Mouse (Mus musculus): ENCODE results near the gene Sostdc1.

Gene Sostdc1

DNA sequence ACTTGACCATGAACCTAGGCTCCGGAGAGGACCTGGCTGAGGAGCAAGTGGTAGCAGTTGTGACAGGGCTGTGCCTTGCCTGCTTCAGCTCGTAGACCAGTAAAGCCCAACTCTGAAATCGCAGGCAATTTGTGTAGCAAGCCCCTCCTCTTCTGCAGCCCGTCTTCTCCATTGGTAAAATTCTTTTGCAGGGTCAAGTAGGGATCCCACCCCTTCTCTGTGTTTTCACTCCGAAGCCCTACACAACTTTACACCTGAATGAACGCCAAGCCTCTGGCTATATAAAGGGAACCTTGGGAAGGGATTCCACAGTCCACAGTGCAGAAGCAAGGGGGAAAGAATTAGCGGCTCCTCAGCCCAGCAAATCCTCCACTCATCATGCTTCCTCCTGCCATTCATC is at the start of gene Sostdc1:
Gene Sostdc1 (plus strand): TSS at position 224 of the 400 bp plus-strand sequence.
- DNase-seq (ENCODE audit: low spot score) = no peak

- DNase-seq (ENCODE audit: low spot score) = no peak
These were observed 46.2 kb upstream of the Sostdc1 start for GRCm38 (mm10) chr12:36267670-36268246.

DNA sequence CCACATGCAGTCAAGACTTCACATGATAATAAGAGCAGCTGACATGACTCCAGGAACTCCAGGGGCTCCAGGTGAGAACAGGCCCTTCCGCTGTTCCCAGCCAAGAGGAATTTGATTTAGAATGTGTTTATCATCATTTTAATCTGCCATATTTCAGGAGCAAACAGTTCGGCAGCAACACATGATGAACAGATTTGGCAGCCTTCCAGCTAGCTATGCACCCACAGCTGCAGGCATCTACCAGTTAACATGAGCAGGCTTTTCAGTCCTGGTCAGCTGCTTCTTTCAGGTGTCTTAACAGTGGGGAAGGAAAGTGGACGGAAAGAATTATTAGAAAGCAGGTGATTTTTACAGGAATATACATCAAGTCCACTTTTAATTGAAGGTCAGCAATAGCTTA is 39.1 kb upstream of the Sostdc1 start:
- no peak for DNase-seq (ENCODE audit: low spot score)

DNA sequence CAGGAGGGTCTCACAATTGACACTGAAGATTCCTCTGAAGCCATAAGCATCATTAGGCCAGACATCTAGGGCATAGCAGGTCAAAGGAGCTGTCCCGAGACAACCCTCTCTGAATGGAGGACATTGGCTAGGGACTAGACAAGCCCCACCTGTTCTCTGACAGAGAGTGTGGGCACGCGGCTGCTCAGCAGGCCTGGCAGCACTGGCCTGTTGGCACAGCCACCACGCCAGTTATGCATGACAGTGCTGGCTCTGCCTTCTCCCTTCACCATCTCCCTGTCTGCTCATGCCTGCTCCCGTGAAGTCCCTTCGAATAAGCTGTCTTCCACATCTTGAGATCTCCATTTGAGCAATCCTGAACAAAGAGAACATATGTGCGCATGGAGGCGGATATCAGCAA is 24.3 kb upstream of the Sostdc1 start:
- no peak for DNase-seq (ENCODE audit: low spot score)

- no peak for DNase-seq (ENCODE audit: low spot score)
These were observed 23.5 kb upstream of the Sostdc1 start for GRCm38 (mm10) chr12:36290465-36290864.

DNA sequence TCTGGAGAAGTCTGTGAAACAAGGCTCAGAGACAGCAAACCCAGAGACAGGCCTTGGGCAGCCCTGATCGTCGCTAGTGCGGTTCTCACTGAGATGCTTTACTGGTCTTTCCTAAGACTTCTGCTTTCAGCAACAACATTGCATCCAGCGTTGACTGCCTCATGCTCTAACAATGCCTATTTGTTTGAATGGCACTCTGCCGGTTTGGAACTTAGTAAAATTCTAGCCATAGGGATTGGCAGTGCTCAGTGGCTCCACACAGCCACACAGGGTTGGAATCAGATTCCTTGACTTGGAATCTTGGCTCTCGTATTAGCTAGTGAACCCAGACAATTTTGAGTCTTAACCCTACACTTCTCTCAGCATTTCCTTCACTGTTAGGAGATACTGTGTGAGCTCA is 22.6 kb upstream of the Sostdc1 start:
- DNase-seq (ENCODE audit: low spot score) = no peak

DNA sequence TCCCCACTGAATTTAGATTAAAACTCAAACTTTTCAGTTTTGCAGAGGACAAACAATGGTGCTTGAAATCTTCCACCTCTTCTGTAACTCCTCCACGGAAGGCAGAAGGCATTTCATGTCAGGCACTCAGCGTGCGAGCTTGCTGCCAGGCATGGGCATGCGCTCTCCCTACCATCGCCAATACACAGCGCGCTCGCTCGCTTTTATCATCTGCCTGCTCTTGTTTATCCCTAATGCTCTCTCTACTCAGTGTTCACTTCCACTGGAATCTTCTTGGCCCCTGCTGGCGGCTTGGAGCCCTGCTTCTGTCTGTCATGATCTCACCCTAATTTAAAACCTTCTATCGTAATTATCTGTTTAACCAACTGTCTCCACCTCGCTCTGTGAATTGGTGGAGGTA is 11.6 kb upstream of the Sostdc1 start:
- peak; percentile 57 for DNase-seq (ENCODE audit: low spot score)

DNA sequence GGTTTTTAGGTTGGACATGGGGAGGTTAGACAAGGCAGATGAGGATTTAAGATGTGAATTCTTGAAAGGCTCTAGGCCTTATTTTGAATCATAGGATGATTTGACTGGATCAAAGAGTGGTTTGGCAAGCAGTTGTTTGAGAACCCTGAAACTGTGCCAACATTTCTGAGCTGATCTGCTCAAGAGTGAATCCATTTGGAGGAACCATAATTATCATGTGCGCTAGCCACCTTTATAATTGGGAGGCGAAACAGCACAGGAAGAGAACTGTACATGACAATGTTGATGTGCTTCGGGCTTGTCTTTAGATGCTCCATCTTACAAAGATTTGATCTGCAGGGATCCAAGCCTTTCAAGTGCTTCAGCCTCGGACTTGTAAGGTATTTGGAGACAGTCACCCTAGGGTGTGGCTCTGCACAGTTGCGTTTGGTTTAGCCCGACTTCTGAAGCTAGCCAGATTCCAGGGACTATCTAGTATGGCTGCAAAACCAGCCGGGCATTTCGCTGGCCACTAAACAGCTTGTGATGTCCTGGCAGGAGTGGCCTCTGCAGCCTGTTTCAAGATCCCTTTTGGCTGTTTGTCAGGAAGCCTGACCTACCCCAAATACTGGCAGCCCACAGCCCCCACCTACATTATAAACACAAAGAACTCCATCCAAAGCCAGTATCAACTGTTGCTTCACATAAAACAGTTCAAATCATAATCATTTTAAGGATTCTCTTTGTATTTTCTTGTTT is 10.9 kb upstream of the Sostdc1 start:
- no peak for DNase-seq (ENCODE audit: low spot score)

- DNase-seq (ENCODE audit: low spot score) = no peak
These were observed 5.1 kb upstream of the Sostdc1 start for GRCm38 (mm10) chr12:36308737-36309420.

- DNase-seq (ENCODE audit: low spot score) = no peak
These were observed 924 bp upstream of the Sostdc1 start for GRCm38 (mm10) chr12:36313015-36313414.

GRCm38 (mm10) chr12:36314446-36314845 is 507 bp downstream of the Sostdc1 start:
- DNase-seq (ENCODE audit: low spot score) = no peak

GRCm38 (mm10) chr12:36315527-36315926 is 1.6 kb downstream of the Sostdc1 start:
- DNase-seq (ENCODE audit: low spot score) = no peak

DNA sequence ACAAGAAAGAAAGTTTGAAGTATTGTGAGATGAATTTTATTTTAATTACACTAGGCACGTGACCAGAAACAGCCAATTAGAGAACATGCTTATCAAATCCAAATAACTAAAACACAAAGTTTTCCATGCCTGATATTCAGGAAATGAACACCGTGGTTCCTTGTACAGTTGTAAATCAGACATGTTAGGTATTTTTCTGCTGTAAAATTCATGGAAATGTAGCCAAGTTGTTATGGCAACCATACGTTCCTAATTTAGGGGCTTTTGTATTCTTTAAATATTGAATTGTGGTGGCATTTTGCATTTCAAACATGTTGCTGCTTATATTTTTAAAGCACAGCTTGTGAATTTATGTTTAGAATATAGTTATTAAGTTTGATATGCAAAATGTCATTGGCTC is 2.1 kb downstream of the Sostdc1 start:
- no peak for DNase-seq (ENCODE audit: low spot score)

DNA sequence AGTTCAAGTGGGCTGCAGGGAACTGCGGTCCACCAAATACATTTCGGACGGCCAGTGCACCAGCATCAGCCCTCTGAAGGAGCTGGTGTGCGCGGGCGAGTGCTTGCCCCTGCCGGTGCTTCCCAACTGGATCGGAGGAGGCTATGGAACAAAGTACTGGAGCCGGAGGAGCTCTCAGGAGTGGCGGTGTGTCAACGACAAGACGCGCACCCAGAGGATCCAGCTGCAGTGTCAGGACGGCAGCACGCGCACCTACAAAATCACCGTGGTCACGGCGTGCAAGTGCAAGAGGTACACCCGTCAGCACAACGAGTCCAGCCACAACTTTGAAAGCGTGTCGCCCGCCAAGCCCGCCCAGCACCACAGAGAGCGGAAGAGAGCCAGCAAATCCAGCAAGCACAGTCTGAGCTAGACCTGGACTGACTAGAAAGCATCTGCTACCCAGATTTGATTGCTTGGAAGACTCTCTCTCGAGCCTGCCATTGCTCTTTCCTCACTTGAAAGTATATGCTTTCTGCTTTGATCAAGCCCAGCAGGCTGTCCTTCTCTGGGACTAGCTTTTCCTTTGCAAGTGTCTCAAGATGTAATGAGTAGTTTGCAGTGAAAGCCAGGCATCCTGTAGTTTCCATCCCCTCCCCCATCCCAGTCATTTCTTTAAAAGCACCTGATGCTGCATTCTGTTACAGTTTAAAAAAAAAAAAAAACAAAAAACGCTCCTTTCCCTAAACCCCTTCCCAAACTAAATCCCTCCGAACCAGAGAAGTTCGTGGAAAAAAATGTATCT is 3.3 kb downstream of the Sostdc1 start:
- DNase-seq (ENCODE audit: low spot score) = no peak

DNA sequence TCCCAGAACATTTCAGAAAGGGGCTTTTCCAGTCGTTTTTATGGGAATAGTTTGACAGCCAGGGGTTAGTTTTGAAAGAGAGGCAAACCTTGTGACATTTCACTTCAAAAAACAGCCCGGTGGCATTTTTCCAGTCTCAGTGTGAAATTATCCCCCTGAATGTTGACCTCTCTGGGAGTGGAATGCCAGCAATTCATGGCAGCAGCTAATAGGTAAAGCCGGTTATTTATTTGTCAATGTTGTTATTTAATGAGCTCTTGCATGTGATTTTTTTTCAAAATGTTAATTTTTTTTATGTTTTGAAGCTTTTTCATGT is 3.8 kb downstream of the Sostdc1 start:
- DNase-seq (ENCODE audit: low spot score) = no peak

DNA sequence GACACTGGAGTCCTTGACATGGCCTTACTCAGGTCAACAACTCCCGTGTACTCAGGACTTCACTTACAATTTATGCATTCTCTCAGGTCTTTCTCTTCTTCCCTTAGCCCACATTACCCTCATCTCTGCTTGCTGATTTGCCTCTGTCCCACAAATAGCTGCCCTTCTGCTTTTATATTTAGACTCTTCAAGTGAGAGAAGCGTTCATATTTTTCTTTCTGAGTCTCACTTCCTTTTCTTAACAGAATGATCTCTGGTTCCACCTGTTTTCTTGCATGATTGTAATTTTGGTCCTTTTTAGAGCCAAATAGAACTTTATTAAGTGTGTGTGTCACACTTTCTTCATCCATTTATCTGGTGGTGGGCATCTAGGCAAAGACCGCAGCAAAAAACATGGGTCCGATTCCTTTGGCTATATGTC is 12.2 kb downstream of the Sostdc1 start:
- no peak for DNase-seq (ENCODE audit: low spot score)

DNA sequence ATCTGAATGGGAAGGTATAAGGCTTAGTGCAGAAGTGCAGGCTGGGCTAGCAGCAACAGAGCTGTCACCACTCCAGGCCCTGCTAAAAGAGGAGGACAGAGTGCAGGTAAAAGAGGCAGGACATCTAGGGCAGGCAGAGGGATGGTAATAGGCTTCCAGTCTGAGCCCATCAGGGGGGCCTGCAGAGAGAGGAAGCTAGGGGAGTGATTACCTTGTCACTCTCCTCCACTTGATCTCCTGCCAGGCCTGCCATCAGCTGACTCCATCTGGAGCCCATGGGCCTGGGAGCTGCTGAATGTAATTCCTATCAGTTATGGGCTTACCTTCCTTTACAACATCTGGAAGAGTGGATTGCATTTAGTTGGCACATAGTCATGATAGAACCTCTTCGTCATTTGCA is 18.7 kb downstream of the Sostdc1 start:
- no peak for DNase-seq (ENCODE audit: low spot score)

DNA sequence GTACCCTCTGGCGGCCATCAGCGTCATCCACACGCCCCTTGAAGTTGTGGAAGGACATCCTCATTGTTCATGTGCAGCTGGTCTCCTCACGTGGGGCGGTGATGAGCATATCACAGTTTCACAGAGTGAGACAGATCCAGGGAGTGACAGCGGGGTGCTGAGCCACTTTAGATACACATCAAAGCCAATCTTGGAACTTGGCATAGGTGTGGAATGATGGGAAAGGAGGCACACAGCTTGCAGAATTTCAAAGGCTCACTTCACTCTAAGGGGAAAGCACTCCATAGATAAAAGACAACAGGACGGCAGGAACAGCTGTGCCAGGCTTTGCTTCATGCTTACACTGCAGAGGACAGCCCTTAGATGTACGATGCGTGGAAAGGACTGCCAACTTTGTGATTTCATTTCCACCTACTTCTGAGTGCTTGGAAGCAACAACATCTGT is 19.9 kb downstream of the Sostdc1 start:
- DNase-seq (ENCODE audit: low spot score) = peak; percentile 8

DNA sequence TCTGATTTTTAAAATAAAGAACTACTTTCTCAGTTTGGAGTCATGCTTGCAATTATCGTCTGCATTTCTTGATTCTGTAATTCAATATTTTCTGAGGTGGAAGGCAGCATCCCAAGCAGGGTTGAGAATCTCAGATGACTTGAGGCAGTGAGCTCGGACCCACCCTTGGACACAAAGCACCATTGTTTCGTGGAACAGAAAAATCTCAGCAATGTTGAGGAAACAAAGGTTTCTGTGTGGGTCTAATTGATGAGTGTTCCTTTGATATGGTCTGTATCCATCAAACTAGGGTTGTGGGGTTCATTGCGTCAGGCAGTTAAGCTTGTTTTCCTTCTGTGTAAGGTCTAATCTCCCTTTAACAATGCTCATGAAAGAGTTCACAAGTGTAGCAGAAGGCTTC is 30.2 kb downstream of the Sostdc1 start:
- DNase-seq (ENCODE audit: low spot score) = no peak

- no peak for DNase-seq (ENCODE audit: low spot score)
These were observed 46.1 kb downstream of the Sostdc1 start for GRCm38 (mm10) chr12:36360064-36360463.

- no peak for DNase-seq (ENCODE audit: low spot score)
These were observed 46.8 kb downstream of the Sostdc1 start for GRCm38 (mm10) chr12:36360693-36361092.

DNA sequence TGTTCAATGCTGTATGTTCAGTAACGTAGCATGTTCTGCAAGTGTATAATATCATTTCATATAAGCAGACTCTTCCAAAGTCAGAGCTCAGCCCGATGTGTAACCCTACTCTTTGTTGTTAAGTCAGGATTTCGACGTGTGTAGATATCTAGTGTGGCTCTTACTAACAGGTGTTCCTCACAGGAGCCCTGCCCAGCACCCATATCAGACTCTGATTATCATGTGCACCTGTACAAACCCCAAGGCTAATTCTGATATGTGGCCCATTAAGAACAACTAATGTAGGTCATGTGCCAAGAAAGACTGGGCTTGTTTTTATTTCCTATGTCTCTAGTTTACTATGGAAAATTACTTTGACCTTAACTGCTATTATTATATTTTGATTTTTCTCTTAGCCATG is 50.1 kb downstream of the Sostdc1 start:
- no peak for DNase-seq (ENCODE audit: low spot score)

Measured in layer of hippocampus, adult 11-12 months (tissue).